Mouse (Mus musculus): ENCODE data around the gene Slc2a12. TPM values are rescaled to one million over a fixed set of nuclear protein-coding genes. Genes with fewer than 3 reads are reported as not detected.

Gene Slc2a12
- polyA plus RNA-seq, 1 experiment: 3.8 TPM

DNA sequence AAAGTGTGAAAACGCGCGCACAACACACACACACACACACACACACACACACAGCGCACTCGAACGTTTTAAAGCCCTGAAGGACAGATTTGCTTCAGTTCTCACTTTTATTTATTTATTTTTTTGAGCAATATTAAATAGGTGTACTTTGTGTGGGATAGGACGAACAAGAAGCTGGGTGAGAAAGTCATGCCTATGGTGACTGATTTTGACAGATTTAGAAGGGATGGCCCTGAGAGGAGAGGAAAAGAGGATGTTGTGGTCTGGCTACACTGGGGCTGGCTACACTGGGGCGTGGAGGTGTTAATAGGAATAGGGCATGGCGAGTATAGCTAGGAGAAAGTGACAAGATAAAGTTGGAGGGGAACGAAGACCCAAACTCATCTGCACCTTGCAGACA is 87.4 kb downstream of the Slc2a12 start:
- DNase-seq (ENCODE audit: low read depth): no peak
- TF ChIP-seq POLR2A (IDR thresholded peaks at IDR 0.05; ENCODE audit: borderline replicate concordance, extremely low read depth, insufficient read depth, insufficient read length, poor library complexity, severe bottlenecking): no peak
- TF ChIP-seq CTCF (IDR thresholded peaks at IDR 0.05; ENCODE audit: borderline replicate concordance, extremely low read depth, insufficient read depth, insufficient read length): no peak

DNA sequence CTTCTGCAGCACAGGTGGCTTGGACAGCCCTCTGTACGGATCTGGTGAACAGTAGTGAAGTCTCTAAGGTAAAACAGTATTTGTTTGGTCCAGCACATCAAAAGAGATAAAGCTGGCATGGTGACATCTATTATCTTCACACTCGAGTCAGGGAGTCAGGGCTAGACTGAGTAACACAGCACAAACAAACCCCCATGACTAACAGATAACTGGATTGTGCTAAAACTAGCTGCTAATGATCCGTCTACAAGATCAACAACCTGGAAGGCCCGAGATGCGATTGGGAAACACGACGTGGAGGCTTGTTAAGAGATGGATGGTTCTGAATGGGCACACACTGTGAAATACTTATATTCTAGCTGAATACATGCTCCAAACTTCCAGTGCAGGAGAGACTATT is 101.1 kb downstream of the Slc2a12 start:
- DNase-seq (ENCODE audit: low read depth): no peak
- no peak for TF ChIP-seq POLR2A (IDR thresholded peaks at IDR 0.05; ENCODE audit: borderline replicate concordance, extremely low read depth, insufficient read depth, insufficient read length, poor library complexity, severe bottlenecking)
- no peak for TF ChIP-seq CTCF (IDR thresholded peaks at IDR 0.05; ENCODE audit: borderline replicate concordance, extremely low read depth, insufficient read depth, insufficient read length)

DNA sequence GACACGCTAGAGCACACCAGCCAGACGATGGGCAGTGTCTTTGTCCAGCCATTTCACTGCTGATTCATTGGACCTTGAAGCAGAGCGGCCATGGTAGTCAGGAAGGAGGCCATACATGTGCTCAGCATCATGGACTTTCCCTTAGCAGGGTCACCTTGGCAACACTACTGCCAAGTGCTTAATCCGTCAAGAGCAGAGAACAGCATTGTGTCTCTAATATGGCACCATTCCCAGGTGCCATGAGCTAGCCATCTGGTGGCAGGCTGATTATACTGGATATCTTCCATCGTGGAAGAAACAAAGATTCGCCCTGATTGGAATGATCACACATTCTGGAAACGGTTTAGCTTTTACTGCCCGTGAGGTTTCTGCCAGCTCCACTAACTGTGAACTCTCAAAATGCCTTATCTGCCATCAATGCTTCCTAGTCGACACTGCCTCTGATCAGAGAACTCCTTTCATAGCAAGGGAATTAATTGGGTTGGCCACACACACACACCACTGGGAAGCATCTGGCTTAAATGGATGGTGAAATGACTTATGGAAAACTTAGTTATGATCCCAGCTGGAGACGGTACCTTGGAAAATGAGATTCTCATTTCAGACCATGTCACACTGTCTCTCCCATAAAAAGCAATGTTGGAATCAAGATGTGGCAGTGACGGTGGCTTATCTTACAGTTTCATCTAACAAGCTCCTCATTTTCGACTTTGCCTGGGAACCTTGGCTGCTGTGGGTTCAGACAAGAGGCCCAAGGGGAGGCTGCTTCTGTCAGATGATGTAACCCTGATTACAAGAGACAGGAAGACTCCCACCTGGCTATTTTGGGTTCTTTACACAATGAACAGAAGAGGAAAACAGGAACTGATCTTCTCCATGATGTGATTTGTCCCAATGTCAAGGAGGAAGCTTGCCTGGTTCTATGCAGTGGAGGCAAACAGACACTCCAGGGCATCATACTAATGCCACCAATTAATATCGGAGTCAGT is 101.8 kb downstream of the Slc2a12 start:
- TF ChIP-seq POLR2A (IDR thresholded peaks at IDR 0.05; ENCODE audit: borderline replicate concordance, extremely low read depth, insufficient read depth, insufficient read length, poor library complexity, severe bottlenecking) (no peak), CTCF (IDR thresholded peaks at IDR 0.05; ENCODE audit: borderline replicate concordance, extremely low read depth, insufficient read depth, insufficient read length) (no peak)
- peak; percentile 96 for DNase-seq (ENCODE audit: low read depth)

DNA sequence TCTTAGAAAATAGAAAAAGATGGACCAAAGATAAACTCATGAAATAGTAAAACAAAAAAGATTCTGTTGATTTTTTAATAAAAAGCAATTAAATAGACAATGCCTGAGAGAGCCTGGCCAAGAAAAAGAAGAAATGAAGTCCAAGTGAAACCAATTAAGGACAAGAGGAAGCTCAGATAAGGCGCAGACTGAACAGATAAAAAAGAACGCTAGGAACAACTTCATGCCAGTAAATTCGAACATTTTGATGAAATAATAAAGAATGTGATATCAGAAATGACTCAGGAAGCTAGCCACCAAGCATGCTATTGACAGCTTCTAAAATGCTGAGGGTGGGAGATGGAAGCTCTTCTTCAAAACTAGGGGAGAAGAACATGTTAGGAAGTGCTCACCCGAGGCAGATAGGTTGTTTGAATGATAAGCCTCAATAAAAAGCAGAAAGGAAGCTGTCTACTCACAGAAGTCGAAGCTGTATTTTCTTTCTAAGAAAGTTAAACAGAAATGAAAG is 106.4 kb downstream of the Slc2a12 start:
- TF ChIP-seq CTCF (IDR thresholded peaks at IDR 0.05; ENCODE audit: borderline replicate concordance, extremely low read depth, insufficient read depth, insufficient read length) (no peak), POLR2A (IDR thresholded peaks at IDR 0.05; ENCODE audit: borderline replicate concordance, extremely low read depth, insufficient read depth, insufficient read length, poor library complexity, severe bottlenecking) (no peak)
- no peak for DNase-seq (ENCODE audit: low read depth)

Other genes with a start within 250 kb of the Slc2a12 start
- gene Tbpl1, start 86.9 kb downstream of the Slc2a12 start, polyA plus RNA-seq (2012; rRNA removed): 68.4 and 68.5 TPM in 2 replicates
- gene Tcf21, start 175.2 kb downstream of the Slc2a12 start, polyA plus RNA-seq (2012; rRNA removed): 0.44 and 0.96 TPM in 2 replicates

Measured in brain, embryonic 14.5 days (tissue).